Mouse (Mus musculus): ENCODE measurements at regions not wholly inside any gene's neighbourhood (a gene's known extent, or its start where the extent isn't known, plus 50 kb on each side); places are given as distances from the start of the nearest gene placed in this dataset.

- ATAC-seq = peak; percentile 80
- 52% methylated on average over 4 of the region's 4 CpGs for WGBS
Measured at GRCm38 (mm10) chr10:98808644-98809043, 105.6 kb upstream of the Atp2b1 start.

GRCm38 (mm10) chr10:98829051-98829450, 85.2 kb upstream of the Atp2b1 start:
- 86% methylated on average over 5 of the region's 5 CpGs for WGBS
- Histone ChIP-seq H3K4me2 (ENCODE audit: low read depth, low read length) (no peak overlapping the region), H3K4me3 (ENCODE audit: low read length) (no peak overlapping the region), H3K4me1 (ENCODE audit: control insufficient read depth, insufficient read depth, low read length) (no peaks in the 10 kb centered on the region), H3K9ac (ENCODE audit: low read depth, low read length) (no peak overlapping the region), H3K9me3 (ENCODE audit: control insufficient read depth, low read length) (no peaks in the 10 kb centered on the region), H3K27ac (ENCODE audit: low read length) (no peak overlapping the region), H3K36me3 (ENCODE audit: control insufficient read depth, insufficient read depth, low read length) (no peaks in the 10 kb centered on the region), H3K27me3 (replicated peaks; ENCODE audit: control insufficient read depth, insufficient read depth, low read length) (no peaks in the 10 kb centered on the region)
- no peak for ATAC-seq

More at GRCm38 (mm10) chr10:98808644-98809043, 105.6 kb upstream of the Atp2b1 start:
- Histone ChIP-seq H3K27me3 (replicated peaks; ENCODE audit: control insufficient read depth, insufficient read depth, low read length) (no peaks in the 10 kb centered on the region), H3K4me2 (ENCODE audit: low read depth, low read length) (no peak overlapping the region), H3K9ac (ENCODE audit: low read depth, low read length) (no peak overlapping the region), H3K4me1 (ENCODE audit: control insufficient read depth, insufficient read depth, low read length) (no peaks in the 10 kb centered on the region), H3K9me3 (ENCODE audit: control insufficient read depth, low read length) (no peaks in the 10 kb centered on the region), H3K4me3 (ENCODE audit: low read length) (no peak overlapping the region), H3K27ac (ENCODE audit: low read length) (no peak overlapping the region), H3K36me3 (ENCODE audit: control insufficient read depth, insufficient read depth, low read length) (no peaks in the 10 kb centered on the region)

DNA sequence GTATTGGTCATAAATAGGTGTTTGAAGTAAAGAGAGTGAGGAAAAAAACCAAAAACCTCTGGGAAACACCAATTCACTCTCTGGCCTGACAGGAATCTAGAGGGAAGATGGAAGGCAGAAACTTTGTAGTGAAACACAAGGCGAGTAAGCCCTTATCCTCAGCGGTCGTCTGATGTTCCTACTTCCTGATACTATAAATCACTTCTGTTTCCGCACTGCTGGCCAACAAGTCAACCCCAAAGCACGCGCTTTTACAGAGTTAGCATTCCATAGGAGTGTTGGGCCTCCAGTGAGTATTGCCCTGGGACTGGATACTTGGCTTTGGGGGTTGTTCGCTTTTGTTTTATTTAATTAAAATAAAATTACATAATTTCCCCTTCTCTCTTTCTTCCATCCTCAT, 82.7 kb upstream of the Atp2b1 start:
- 62% methylated on average over 7 of the region's 7 CpGs for WGBS

DNA sequence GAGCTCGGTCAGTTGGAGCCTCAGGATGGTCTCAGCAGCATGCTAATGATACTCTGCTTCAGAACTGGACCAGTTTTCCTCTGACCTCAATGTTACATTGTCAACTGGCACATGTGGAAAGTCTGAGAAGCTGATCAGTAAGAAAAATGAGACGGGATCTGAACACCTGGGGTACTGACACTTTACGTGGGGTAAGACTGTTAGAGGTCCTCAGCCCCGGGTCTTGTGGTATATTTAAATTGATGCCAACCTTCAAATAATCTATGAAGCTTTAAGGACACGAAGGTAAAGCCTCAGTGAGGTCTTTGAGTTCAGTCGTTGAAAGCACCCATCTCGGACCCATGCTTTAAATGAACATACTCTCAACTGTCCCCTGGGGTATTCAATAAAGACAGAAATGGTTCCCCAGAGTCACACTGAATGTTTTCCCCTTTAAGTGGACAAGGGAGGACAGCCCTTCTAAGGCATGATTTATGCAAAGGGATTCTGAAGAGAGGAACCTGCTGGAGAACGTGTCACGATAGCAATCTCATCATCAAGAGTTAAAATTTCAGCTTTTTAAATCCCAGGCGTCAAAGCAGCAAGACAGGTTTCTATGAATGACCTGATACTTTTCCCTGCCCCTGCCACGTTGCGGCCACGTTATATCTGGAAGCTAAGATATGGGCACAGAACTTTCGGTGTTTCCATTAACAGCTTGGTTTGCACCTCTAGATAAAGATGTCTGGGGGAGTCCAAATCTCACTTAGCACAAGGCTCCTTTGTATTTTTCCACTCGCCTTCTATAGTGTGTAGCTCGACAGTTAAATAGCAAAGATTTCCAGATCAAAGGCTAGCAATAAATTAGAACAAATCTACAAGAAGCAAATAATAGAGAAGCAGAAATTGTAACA, 76.7 kb upstream of the Atp2b1 start:
- no peak overlapping the region for H3K27ac ChIP-seq (ENCODE audit: low read length)
- no peaks in the 10 kb centered on the region for H3K4me1 ChIP-seq (ENCODE audit: control insufficient read depth, insufficient read depth, low read length)
- no peak overlapping the region for H3K9ac ChIP-seq (ENCODE audit: low read depth, low read length)
- no peak for ATAC-seq
- H3K36me3 ChIP-seq (ENCODE audit: control insufficient read depth, insufficient read depth, low read length) = no peaks in the 10 kb centered on the region
- 70% methylated on average over 16 of the region's 16 CpGs for WGBS
- H3K9me3 ChIP-seq (ENCODE audit: control insufficient read depth, low read length) = no peaks in the 10 kb centered on the region
- H3K27me3 ChIP-seq (replicated peaks; ENCODE audit: control insufficient read depth, insufficient read depth, low read length) = no peaks in the 10 kb centered on the region
- H3K4me3 ChIP-seq (ENCODE audit: low read length) = no peak overlapping the region
- no peak overlapping the region for H3K4me2 ChIP-seq (ENCODE audit: low read depth, low read length)

More for the DNA sequence above, 82.7 kb upstream of the Atp2b1 start:
- Histone ChIP-seq H3K4me2 (ENCODE audit: low read depth, low read length) (no peak overlapping the region), H3K4me1 (ENCODE audit: control insufficient read depth, insufficient read depth, low read length) (no peaks in the 10 kb centered on the region), H3K36me3 (ENCODE audit: control insufficient read depth, insufficient read depth, low read length) (no peaks in the 10 kb centered on the region), H3K27ac (ENCODE audit: low read length) (no peak overlapping the region), H3K9me3 (ENCODE audit: control insufficient read depth, low read length) (no peaks in the 10 kb centered on the region), H3K27me3 (replicated peaks; ENCODE audit: control insufficient read depth, insufficient read depth, low read length) (no peaks in the 10 kb centered on the region), H3K4me3 (ENCODE audit: low read length) (no peak overlapping the region), H3K9ac (ENCODE audit: low read depth, low read length) (no peak overlapping the region)
- no peak for ATAC-seq

DNA sequence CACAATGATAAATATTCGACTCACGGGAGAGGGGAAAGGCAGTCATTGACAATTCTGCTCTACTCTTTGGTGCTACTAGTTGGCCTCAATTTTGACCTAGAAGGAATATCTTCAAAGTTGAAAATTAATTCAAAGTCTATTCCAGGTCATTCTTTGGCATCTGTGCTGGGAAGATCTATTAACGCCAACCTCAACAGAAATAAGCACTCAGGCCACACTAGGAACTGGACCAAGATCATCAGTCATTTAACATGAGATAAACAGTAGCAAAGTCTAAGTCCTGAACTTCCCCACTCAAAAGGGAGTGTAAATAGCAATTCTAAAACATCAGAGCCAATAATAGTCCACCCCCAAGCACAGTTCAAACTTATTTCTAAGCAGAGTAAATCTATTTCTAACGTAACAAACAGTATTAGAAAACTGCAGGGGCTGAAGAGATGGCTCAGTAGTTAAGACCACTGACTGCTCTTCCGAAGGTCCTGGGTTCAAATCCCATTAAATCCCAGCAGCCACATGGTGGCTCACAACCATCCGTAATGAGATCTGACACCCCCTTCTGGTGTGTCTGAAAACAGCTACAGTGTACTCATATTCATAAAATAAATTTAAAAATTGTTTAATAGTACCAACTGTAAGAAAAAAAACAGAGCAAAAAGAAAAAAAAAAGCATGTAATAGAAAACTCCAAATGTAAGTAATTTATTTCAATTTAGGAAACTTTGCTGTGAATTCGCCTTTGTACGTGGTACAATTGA, 75.1 kb upstream of the Atp2b1 start:
- H3K9me3 ChIP-seq (ENCODE audit: control insufficient read depth, low read length) = no peaks in the 10 kb centered on the region
- no peak overlapping the region for H3K27ac ChIP-seq (ENCODE audit: low read length)
- no peaks in the 10 kb centered on the region for H3K4me1 ChIP-seq (ENCODE audit: control insufficient read depth, insufficient read depth, low read length)
- no peaks in the 10 kb centered on the region for H3K27me3 ChIP-seq (replicated peaks; ENCODE audit: control insufficient read depth, insufficient read depth, low read length)
- H3K9ac ChIP-seq (ENCODE audit: low read depth, low read length) = no peak overlapping the region
- H3K36me3 ChIP-seq (ENCODE audit: control insufficient read depth, insufficient read depth, low read length) = no peaks in the 10 kb centered on the region
- H3K4me2 ChIP-seq (ENCODE audit: low read depth, low read length) = no peak overlapping the region
- no peak for ATAC-seq
- no peak overlapping the region for H3K4me3 ChIP-seq (ENCODE audit: low read length)
- WGBS = 85% methylated on average over 8 of the region's 8 CpGs

GRCm38 (mm10) chr10:98839963-98840362, 74.2 kb upstream of the Atp2b1 start:
- Histone ChIP-seq H3K36me3 (ENCODE audit: control insufficient read depth, insufficient read depth, low read length) (no peaks in the 10 kb centered on the region), H3K4me2 (ENCODE audit: low read depth, low read length) (no peak overlapping the region), H3K9me3 (ENCODE audit: control insufficient read depth, low read length) (no peaks in the 10 kb centered on the region), H3K4me3 (ENCODE audit: low read length) (no peak overlapping the region), H3K9ac (ENCODE audit: low read depth, low read length) (no peak overlapping the region), H3K27me3 (replicated peaks; ENCODE audit: control insufficient read depth, insufficient read depth, low read length) (no peaks in the 10 kb centered on the region), H3K4me1 (ENCODE audit: control insufficient read depth, insufficient read depth, low read length) (no peaks in the 10 kb centered on the region), H3K27ac (ENCODE audit: low read length) (no peak overlapping the region)
- 91% methylated on average over 11 of the region's 11 CpGs for WGBS
- no peak for ATAC-seq

GRCm38 (mm10) chr10:98840411-98840810, 73.8 kb upstream of the Atp2b1 start:
- Histone ChIP-seq H3K4me2 (ENCODE audit: low read depth, low read length) (no peak overlapping the region), H3K4me3 (ENCODE audit: low read length) (no peak overlapping the region), H3K27ac (ENCODE audit: low read length) (no peak overlapping the region), H3K9ac (ENCODE audit: low read depth, low read length) (no peak overlapping the region), H3K27me3 (replicated peaks; ENCODE audit: control insufficient read depth, insufficient read depth, low read length) (no peaks in the 10 kb centered on the region), H3K4me1 (ENCODE audit: control insufficient read depth, insufficient read depth, low read length) (no peaks in the 10 kb centered on the region), H3K9me3 (ENCODE audit: control insufficient read depth, low read length) (no peaks in the 10 kb centered on the region), H3K36me3 (ENCODE audit: control insufficient read depth, insufficient read depth, low read length) (no peaks in the 10 kb centered on the region)
- 81% methylated on average over 8 of the region's 8 CpGs for WGBS
- ATAC-seq = peak; percentile 42; the same call in 1 of the 2 replicates

GRCm38 (mm10) chr10:98840957-98841831, 73.0 kb upstream of the Atp2b1 start:
- Histone ChIP-seq H3K9ac (ENCODE audit: low read depth, low read length) (no peak overlapping the region), H3K4me1 (ENCODE audit: control insufficient read depth, insufficient read depth, low read length) (no peaks in the 10 kb centered on the region), H3K4me2 (ENCODE audit: low read depth, low read length) (no peak overlapping the region), H3K27ac (ENCODE audit: low read length) (no peak overlapping the region), H3K4me3 (ENCODE audit: low read length) (no peak overlapping the region), H3K36me3 (ENCODE audit: control insufficient read depth, insufficient read depth, low read length) (no peaks in the 10 kb centered on the region), H3K27me3 (replicated peaks; ENCODE audit: control insufficient read depth, insufficient read depth, low read length) (no peaks in the 10 kb centered on the region), H3K9me3 (ENCODE audit: control insufficient read depth, low read length) (no peaks in the 10 kb centered on the region)
- no peak for ATAC-seq
- whole genome bisulfite sequencing = 88% methylated on average over 13 of the region's 13 CpGs

DNA sequence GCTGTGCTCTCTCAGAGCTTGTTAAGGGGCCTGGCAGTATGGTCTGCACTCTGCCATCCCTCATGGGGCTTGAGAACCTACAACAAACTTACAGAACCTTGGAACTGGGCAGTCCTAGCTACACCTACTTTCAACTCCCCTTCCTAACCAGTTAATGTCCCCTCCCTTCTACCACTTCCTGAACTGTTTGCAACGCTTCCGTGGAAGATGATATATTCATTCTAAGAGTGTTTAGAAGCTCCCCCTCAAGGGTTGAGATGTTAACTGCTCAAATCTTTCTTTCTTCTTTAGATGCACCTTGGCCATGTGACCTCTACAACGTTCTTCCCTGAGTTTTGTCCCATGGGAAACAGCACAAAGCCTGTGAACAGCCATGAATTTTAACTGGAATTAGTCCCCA, 72.3 kb upstream of the Atp2b1 start:
- no peak for ATAC-seq
- Histone ChIP-seq H3K9ac (ENCODE audit: low read depth, low read length) (no peak overlapping the region), H3K36me3 (ENCODE audit: control insufficient read depth, insufficient read depth, low read length) (no peaks in the 10 kb centered on the region), H3K4me2 (ENCODE audit: low read depth, low read length) (no peak overlapping the region), H3K4me1 (ENCODE audit: control insufficient read depth, insufficient read depth, low read length) (no peaks in the 10 kb centered on the region), H3K27me3 (replicated peaks; ENCODE audit: control insufficient read depth, insufficient read depth, low read length) (no peaks in the 10 kb centered on the region), H3K4me3 (ENCODE audit: low read length) (no peak overlapping the region), H3K27ac (ENCODE audit: low read length) (no peak overlapping the region), H3K9me3 (ENCODE audit: control insufficient read depth, low read length) (no peaks in the 10 kb centered on the region)
- WGBS = 79% methylated on average over 3 of the region's 3 CpGs

Measured in intestine, embryonic 16.5 days (tissue).